Mouse (Mus musculus): Measurements from ENCODE around the gene Gm14744. TPM values are rescaled to one million over a fixed set of nuclear protein-coding genes. Genes with fewer than 3 reads are reported as not detected.

Gene Gm14744
- polyA plus RNA-seq (2015; fragmentation: Illumina TruSeq; extraction: RNeasy Lipid Tissue Mini Kit (QIAGEN cat#74804); ENCODE audit: low read depth, low replicate concordance), result not detected

GRCm38 (mm10) chrX:77864458-77864857, at the start of gene Gm14744:
Gm14744 (plus strand) TSS chrX:77864758.

DNA sequence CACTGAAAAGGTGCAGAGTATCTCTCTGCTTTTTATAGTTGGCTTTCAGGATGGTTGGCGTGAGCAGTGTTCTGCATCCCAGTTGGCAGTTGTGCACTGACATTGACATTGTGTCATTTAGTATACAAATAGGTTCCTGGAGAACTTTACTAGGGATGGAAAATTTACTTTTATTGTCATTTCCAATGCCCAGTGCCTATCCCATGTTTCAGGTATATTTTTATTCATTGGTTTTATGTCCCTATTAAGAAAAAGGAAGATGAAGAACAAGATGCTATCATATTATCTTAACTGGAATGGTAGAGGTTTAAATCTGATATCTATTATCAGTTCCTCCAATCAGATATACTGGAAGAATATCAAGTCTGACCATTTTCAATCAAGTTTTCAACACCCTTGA, 11.0 kb upstream of the Gm14744 start, which contains the start of gene Pbsn:
TSS of gene Pbsn (minus strand) at position 101 of the 400 bp plus-strand sequence.

Other genes with a start within 250 kb of the Gm14744 start
- 7.7 TPM for gene Prkx, start 68.5 kb upstream of the Gm14744 start, polyA plus RNA-seq (2015; fragmentation: Illumina TruSeq; extraction: RNeasy Lipid Tissue Mini Kit (QIAGEN cat#74804); ENCODE audit: low read depth, low replicate concordance)
- gene Pbsn, start 11.1 kb upstream of the Gm14744 start, polyA plus RNA-seq (2015; fragmentation: Illumina TruSeq; extraction: RNeasy Lipid Tissue Mini Kit (QIAGEN cat#74804); ENCODE audit: low read depth, low replicate concordance), result not detected
- gene 5430402E10Rik, start 60.3 kb downstream of the Gm14744 start, polyA plus RNA-seq (2015; fragmentation: Illumina TruSeq; extraction: RNeasy Lipid Tissue Mini Kit (QIAGEN cat#74804); ENCODE audit: low read depth, low replicate concordance), result not detected
- not detected for gene Obp1a, start 226.6 kb downstream of the Gm14744 start, polyA plus RNA-seq (2015; fragmentation: Illumina TruSeq; extraction: RNeasy Lipid Tissue Mini Kit (QIAGEN cat#74804); ENCODE audit: low read depth, low replicate concordance)

Data from brain, adult 10 weeks (tissue).